Mouse (Mus musculus) c-Kit-positive CD71-positive TER-119-negative erythroid progenitor cells, embryonic 14.5 days (primary cell): ENCODE results near the gene Ap4m1.
A peak's percentile ranks its signal among the peaks of the same experiment; 100 is the strongest.

Experiments
- DNase-seq: peaks from one replicate; pipeline ENCODE4 v3.0.0-alpha.2; 2013; ENCODE audit warnings: low read depth

Gene Ap4m1

DNA sequence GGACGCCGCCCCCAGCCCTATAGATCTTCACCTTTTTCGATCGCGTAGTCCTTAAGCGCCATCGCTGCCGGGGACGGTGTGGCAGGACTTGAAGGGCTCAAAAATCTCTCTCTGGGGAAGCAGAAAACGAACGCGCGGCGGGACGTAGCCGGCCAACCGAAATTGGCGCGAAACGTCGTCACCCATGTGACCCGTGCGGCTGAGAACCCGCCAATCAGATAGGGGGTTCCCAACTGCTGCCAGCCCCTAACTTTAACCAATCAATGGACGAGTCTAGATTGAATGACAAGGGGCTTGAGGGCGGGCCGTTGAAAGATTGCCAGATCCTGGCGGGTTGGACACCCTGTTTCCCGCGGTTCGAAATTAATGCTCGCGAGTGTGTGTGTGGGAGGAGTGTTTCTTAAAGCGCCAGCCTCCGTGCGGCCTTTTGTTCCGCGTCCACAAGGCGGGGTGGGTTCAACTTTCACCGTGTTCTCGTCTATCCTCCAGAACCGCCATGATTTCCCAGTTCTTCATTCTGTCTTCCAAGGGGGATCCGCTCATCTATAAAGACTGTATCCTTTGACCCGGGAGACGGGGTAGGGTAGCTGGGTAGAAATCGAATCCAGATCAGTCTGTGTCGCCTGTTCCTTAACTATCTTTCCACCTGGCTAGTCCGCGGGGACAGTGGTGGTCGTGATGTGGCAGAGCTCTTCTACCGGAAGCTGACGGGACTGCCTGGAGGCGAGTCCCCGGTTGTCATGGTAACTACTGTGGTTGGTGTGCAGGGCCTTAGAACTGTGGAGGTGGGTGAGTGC, at the start of gene Ap4m1, which contains the start of gene Mcm7:
Ap4m1 (plus strand) TSS at position 308 of the 797 bp plus-strand sequence.
Mcm7 (minus strand) TSS at position 728 of the 797 bp plus-strand sequence.
- peak; percentile 97 for DNase-seq

DNA sequence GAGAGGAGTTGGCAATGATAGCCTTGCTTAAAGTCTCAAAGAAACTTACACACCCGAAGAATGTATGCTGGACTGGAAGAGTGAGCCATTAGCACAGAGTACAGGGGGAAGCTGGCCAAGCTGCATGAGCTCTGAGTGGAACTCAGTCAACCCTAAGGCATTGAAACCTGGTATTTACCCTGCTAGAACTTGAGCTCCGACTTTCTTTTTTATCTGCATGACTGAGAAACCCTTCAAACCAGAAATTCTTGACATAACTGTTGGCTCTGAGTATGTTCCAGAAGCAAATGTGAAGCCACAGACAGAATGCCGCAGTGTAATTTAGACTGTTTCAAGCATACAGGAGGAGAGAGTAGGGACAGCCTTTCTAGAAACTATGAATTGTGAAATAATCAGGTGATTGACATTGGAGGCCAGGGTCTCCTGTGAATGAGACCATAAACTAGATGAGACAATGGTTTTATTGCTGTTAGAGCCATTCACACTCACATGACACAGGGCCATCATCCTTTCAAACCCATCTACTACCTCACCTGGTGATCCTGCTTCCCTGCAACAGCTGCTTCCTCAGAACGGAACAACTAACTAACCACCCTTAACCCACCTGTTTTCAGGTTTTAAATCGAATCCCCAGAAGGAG, 39.3 kb upstream of the Ap4m1 start:
- DNase-seq = no peak

DNA sequence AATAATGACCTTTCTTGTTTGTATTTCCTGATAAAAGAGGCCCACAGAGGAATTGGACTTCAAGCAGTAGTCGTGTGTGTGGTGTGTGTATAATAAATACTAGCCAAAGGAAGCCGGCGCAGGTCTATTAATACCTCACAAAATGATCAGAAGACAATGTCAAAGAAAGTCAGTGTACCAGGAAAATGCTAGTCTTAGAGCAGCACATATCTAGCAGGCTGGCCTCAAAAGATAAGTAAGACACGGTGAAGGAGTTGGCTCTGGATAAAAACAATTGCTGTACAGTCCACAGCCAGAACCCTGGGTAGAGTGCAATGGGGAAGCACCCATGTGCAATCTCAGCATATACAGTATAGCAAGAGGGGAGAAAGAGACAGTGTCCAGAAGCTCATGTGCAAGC, 34.5 kb upstream of the Ap4m1 start:
- peak; percentile 46 for DNase-seq

- DNase-seq = peak; percentile 75
These were observed 33.8 kb upstream of the Ap4m1 start for GRCm38 (mm10) chr5:138137935-138138549.

GRCm38 (mm10) chr5:138138585-138138984, 33.2 kb upstream of the Ap4m1 start:
- no peak for DNase-seq

DNA sequence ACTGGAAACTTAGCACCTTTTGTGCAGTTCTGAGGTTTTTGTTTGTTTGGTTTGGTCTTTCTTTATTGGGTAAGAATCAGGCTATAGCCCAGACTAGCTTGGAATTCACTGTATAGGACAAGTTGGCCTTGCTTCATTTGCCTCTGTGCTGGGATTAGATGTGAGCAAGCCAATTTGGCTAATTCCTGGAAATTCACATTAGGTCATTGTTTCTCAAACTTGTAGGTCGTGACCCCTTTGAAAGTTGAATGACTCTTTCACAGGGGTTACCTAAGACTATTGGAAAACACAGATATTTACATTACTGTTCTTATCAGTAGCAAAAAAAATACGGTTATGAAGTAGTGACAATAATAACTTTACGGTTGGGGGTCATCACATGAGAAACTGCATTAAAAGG, 17.4 kb upstream of the Ap4m1 start:
- no peak for DNase-seq

DNA sequence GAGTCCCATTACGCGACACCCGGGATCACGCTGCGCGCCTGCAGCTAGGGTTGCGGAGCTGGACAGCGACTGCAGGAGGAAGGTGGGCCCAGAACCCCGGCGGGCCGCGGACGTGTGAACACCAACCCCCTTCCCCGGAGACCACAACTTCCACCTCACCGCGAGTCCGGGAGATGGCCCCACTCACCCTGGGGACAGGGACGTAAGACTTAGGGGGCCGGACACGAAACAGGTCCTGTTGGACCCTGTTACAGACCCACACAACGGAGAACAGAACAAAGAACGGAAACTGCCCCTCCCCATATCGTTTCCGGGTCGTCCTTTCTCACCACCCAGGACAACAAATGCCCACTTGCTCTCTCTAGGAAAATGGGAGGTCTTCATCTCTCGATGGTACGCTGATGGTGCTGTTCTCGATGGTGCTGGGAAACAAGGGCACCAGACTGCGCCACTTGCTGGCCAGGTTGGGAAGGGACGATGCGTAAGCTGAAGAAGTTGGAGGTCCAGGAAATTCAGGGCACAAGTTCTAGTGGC, 16.3 kb upstream of the Ap4m1 start, which contains the start of gene Zfp113:
Zfp113 (minus strand) TSS at position 302 of the 534 bp plus-strand sequence.
- peak; percentile 93 for DNase-seq

DNA sequence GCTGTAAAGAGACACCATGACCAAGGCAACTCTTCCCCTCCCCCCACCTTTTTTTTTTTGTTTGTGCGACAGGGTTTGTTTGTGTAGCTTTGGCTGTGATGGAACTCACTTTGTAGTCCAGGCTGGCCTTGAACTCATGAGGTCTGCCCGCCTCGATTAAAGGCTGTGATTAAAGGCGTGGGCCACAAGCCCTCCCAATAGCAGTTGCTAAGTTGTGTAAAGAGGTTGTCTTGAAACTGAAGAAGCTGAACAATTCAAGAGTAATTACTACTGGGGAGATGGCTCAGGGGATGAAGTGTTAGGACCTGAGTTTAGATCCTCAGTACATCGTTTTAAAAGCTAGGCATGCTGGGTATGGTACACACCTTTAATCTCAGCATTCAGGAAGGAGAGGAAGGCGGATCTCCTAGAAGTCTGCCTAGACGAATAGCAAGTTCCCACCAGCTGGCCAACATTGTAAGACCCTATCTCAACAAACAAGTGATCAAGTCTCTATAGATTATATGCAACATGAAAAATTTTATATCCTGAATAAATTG, 11.5 kb upstream of the Ap4m1 start:
- DNase-seq = no peak

GRCm38 (mm10) chr5:138160842-138161665, 10.7 kb upstream of the Ap4m1 start, which contains the start of gene Cops6:
TSS of gene Cops6 (plus strand) at chr5:138161071.
- DNase-seq = peak; percentile 88

DNA sequence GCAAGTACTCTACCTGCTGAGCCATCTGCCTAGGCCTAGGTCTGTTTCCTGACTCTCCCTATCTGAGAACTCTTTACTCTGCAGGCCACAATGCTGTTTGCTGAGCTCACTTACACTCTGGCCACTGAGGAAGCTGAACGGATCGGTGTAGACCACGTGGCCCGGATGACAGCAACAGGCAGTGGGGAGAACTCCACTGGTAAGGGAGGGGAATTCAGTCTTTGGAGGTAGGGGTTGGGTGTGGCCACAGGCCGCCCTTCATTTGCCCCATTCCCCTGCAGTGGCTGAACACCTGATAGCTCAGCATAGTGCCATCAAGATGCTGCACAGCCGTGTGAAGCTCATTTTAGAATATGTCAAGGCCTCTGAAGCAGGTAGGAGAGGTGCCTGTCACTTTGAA, 8.8 kb upstream of the Ap4m1 start:
- no peak for DNase-seq

- DNase-seq = no peak
These were observed 8.2 kb upstream of the Ap4m1 start for GRCm38 (mm10) chr5:138163610-138164009.

DNA sequence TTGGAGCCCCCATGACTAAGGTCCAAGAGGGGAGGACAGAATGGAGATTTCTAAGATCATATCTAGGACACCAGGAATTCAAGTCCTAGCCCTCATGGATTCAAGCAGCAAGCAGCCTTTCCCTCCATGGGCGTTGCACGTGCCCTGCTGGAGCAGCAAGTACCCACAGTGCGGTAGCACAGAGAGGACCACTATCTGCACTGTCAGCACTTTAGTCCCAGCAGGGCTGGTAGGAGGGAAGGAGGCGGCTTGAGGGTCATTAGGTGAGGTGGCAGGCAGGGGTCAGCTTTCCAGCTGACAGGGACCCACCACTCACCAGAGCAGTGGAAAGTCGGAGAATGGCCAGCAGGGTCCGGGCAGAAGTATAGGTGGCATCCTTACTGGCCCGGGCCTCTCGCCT, 6.2 kb upstream of the Ap4m1 start:
- no peak for DNase-seq

DNA sequence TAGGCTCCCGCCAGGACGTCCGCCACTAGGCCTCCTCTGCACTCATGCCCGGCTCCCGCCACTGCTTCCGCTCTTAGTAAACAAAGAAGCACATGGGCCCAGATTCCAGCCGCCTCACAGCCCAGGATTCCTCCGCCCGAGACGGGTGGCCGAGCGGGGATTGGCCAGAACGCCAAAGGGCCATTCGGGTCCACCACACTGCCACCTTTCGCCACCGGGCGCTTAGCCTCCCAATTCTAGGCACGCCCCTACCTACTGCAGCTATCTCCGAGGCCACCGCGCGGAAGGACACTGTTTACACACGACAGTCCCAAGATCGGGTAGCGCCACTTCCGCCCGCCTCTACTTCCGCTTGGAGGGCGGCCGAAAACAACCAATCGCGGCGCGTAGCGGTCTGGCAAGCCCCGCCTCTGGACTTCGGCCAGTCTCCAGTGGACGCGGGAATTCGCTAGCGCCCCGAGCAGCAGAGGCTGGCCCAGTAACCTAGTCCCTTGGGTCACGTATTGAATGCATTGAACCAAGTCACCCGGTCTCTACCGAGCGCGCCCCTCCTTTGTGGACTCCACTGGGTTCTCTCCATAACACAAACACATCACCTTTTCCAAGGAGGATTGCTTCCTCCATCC, 753 bp upstream of the Ap4m1 start:
- DNase-seq = peak; percentile 89

DNA sequence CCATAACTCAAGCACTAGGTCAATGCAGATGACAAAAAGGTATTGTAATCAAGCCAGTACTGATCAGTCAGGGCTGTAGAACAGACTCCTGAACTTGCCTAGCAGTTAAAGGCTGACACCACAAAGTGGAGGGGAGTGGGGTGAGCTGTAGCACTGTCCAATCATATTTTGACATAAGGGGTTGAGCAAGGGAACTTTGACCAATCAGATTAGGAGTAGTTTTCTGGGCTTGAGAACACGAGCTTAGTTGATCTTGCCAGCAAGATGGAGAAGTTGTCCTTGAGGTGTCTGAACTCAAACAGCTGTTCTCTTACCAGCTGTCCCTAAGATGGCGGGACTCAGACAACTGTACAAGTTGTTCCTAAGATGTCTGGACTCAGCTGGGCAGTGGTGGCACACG, 1.4 kb downstream of the Ap4m1 start:
- DNase-seq = no peak

DNA sequence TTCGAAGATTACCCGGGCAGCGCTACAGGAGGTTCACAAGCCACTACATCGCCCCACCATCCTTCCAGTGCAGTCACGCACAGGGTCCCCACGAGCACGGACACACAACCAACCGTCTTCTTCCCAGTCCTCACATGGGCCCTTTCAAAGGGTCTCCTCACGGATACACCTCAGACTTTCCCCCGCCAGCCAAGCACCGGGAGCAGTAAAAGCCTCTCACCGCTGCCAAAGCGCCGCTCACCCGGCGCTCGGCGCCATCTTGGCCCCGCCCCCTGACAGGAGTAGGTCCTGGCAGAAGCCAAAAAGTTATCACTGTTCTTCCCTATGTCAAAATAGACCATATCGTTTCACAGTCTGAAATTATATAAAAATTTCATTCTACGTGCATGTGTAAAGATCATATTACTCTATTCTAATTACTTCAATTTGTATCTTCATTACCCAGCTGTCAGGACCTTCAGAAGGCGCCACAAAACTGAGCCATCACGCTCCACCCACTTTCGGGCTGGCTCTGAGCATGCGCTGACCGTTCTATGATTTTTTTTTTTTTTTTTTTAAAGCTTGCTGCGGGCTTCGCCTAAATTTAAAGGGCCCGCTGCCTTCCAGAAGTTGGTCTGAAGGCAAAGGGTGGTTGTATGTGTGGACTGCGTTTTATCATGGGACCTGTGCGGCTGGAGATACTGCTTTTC, 15.3 kb downstream of the Ap4m1 start, which contains the start of the genes Taf6 and Cnpy4:
Taf6 (minus strand) TSS at position 502 of the 689 bp plus-strand sequence.
Cnpy4 (plus strand) TSS at position 536 of the 689 bp plus-strand sequence.
- DNase-seq = peak; percentile 84

DNA sequence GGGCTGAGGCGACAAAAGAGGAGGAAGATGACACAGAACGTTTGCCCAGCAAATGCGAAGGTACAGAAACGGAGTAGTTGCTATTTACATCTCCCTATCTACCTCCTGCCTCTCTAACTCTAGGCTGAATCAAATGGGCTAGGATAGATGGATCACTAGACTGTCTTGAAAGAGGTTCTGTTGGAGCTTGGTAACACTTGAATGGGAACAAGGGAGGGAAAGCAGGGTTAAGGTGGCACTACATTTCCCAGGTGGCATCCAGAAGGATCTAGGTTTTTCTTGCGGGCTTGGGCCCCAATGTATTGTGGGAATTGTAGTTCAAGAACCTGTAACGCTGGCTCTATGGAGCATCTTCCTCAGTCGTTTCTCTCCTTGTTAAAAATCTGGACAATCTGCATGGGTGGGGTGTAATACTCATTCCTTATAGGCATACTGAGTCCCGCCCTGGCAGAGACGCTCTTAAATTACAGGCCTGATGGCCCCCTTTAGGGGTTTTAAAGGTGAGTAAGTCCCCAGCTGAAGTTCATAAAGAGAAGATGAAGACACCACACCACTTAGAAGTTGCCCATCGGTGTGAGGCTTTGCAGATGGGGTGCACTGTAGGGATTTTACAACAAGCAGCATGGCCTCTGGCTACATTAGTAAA, 16.0 kb downstream of the Ap4m1 start:
- DNase-seq = peak; percentile 71

DNA sequence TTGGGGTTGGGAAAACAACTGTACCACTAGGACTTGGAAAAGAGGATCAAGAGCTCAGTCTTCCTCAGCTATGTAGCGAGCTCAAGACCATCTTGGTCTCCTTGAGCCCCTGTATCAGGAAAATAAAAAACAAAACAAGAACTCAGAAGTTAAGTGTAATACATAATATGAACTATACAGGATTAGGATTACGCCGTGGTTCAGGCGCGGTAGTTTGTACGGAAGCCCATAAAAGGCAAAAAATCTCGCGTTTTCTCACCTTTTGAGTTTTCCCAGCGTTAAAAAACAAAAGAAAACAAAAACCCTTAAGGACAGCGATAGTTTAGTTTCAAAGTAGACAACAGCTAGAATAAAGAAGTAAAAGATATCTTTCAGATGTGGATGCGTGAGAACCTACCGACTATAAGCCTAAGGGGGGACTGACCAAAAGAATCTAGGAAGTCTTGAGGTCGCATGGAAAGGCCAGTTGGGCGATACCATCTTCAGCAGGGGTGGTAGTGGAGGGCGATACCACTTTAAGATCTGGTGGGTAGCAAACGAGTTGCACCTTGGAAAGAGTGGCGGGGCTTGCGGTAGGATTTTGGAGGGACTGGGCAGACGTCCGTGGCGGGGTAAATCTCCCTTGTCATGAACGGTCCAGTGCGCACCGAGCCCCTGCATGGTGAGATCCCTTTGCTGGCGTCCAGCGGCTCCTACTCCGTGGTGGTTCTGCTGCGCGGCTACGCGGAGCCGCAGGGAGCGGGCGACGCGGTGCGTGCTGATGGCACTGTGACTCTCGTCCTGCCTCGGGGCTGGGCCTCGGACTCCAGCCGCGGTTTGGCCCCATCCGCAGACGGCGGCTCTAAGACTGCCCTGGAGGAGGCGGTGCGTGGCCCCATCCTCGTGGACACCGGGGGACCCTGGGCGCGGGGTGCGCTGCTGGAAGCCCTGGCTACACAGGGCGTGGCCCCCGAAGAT, 22.2 kb downstream of the Ap4m1 start, which contains the start of gene Mblac1:
Mblac1 (plus strand) TSS at position 544 of the 957 bp plus-strand sequence.
- DNase-seq = peak; percentile 86

DNA sequence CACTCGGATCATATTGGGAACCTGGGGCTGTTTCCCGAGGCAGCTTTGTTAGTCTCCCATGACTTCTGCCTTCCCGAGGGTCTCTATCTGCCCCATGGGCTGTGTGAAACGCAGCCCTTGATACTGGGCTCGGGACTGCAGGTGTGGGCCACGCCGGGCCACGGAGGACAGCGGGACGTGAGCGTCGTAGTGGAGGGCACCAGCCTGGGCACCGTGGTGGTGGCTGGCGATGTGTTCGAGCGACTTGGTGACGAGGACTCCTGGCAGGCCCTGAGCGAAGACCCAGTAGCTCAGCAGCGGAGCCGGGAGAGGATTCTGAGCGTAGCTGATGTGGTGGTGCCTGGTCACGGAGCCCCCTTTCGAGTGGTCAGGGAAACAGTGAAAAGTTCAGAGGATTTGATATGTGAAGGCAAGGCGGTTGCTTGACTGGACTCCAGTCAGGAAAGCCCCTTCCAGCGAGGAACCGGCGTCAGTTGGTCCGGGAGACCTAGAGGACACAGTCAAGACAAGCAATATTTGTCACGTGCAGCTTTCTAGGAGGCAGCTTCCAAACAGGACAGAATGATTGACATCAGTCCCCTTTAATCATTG, 23.0 kb downstream of the Ap4m1 start:
- no peak for DNase-seq
